20 mouse cellular contexts compared by ENCODE assay signal in genomic region chr12:24936281-24936680, GRCm38 (mm10). TPM values are rescaled to one million over a fixed set of nuclear protein-coding genes. Genes with fewer than 3 reads are reported as not detected.
DNase-seq lines count a peak whose midpoint lies in the region; ATAC-seq and TF ChIP-seq lines count a peak whose summit lies in the region.
"Had no signal": no experiment of that assay in that cellular context is flagged by ENCODE, and none has a peak within 500 bp of the region (broad histone marks: within the 10 kb centered on the region; RNA-seq: fewer than 3 reads in every experiment).

No protein-coding gene starts in this region.

- TF ChIP-seq CTCF in midbrain, postnatal 0 days (IDR thresholded peaks at IDR 0.05): no peak

- H3K27ac ChIP-seq in heart, embryonic 10.5 days: 0 out of 2 replicates have a peak overlapping the region, but pooled peaks have one; percentile 23
- peak overlapping the region; percentile 38; the same call in 1 of the 2 replicates for H3K27ac ChIP-seq in midbrain, embryonic 10.5 days (replicated peaks)
- H3K27ac ChIP-seq in midbrain, postnatal 0 days (ENCODE audit: low read depth, low read length): no peak overlapping the region
- H3K27ac ChIP-seq: embryonic facial prominence, embryonic 10.5 days; embryonic facial prominence, embryonic 12.5 days; forebrain, embryonic 13.5 days; forebrain, embryonic 15.5 days had no signal

- no peak for DNase-seq in heart, embryonic 10.5 days (ENCODE audit: low spot score)
- no peak for DNase-seq in heart, adult 8-10 months (ENCODE audit: low spot score)
- DNase-seq in midbrain, embryonic 10.5 days (ENCODE audit: low spot score): no peak
- DNase-seq in midbrain, postnatal 0 days (ENCODE audit: low spot score): no peak
- peak; percentile 13 for DNase-seq in MEL-GATA-1-ER (ENCODE audit: extremely low read depth, low read depth)
- DNase-seq in cerebellum, adult 9-11 months: no peak
- no peak for DNase-seq in testis, postnatal 10 days (ENCODE audit: low spot score)
- DNase-seq: adrenal gland, adult 2 months; adrenal gland, postnatal 10 days; adrenal gland, postnatal 25 days; cerebellum, adult 11 months; cerebellum, adult 18-20 months; cerebellum, adult 8-10 months; cerebellum, postnatal 10 days; cerebellum, postnatal 25 days; forebrain, postnatal 0 days had no signal

- ATAC-seq in midbrain, postnatal 0 days (ENCODE audit: low FRiP score): no peak
- ATAC-seq: forebrain, embryonic 13.5 days; forebrain, embryonic 15.5 days; forebrain, postnatal 0 days had no signal

- H3K27me3 ChIP-seq in heart, embryonic 10.5 days (ENCODE audit: insufficient read depth, poor library complexity, severe bottlenecking): no peaks in the 10 kb centered on the region
- H3K27me3 ChIP-seq in midbrain, embryonic 10.5 days (ENCODE audit: low read depth, poor library complexity, severe bottlenecking): no peaks in the 10 kb centered on the region
- H3K27me3 ChIP-seq in midbrain, postnatal 0 days (ENCODE audit: insufficient read depth, low read length): no peaks in the 10 kb centered on the region
- H3K27me3 ChIP-seq: embryonic facial prominence, embryonic 12.5 days; forebrain, embryonic 13.5 days; forebrain, embryonic 15.5 days had no signal

- H3K4me3 ChIP-seq in heart, embryonic 10.5 days: no peak overlapping the region
- no peak overlapping the region for H3K4me3 ChIP-seq in midbrain, embryonic 10.5 days
- no peak overlapping the region for H3K4me3 ChIP-seq in midbrain, postnatal 0 days (ENCODE audit: low read depth, low read length)
- H3K4me3 ChIP-seq: embryonic facial prominence, embryonic 10.5 days; embryonic facial prominence, embryonic 12.5 days; forebrain, embryonic 13.5 days; forebrain, embryonic 15.5 days had no signal

- H3K4me2 ChIP-seq in midbrain, postnatal 0 days (ENCODE audit: low read depth, low read length, poor library complexity, severe bottlenecking): no peak overlapping the region
- H3K4me2 ChIP-seq: embryonic facial prominence, embryonic 12.5 days; forebrain, embryonic 13.5 days; forebrain, embryonic 15.5 days had no signal

- WGBS in heart, embryonic 10.5 days: 18% methylated on average over 1 of the region's 1 CpGs
- WGBS in midbrain, embryonic 10.5 days: 85% methylated on average over 1 of the region's 1 CpGs
- 44% methylated on average over 1 of the region's 1 CpGs for WGBS in midbrain, postnatal 0 days

- H3K36me3 ChIP-seq in heart, embryonic 10.5 days: peaks cover 5% of the 10 kb centered on the region; the same call in 1 of the 2 replicates
- H3K36me3 ChIP-seq in midbrain, embryonic 10.5 days: peaks cover 37% of the 10 kb centered on the region
- H3K36me3 ChIP-seq in midbrain, postnatal 0 days (ENCODE audit: insufficient read depth, low read length): peaks cover 8% of the 10 kb centered on the region

- H3K4me1 ChIP-seq in heart, embryonic 10.5 days: peaks cover 46% of the 10 kb centered on the region
- H3K4me1 ChIP-seq in midbrain, embryonic 10.5 days: peaks cover 47% of the 10 kb centered on the region
- H3K4me1 ChIP-seq in midbrain, postnatal 0 days (ENCODE audit: insufficient read depth, low read length): peaks cover 7% of the 10 kb centered on the region; the same call in 1 of the 2 replicates
- H3K4me1 ChIP-seq: embryonic facial prominence, embryonic 12.5 days had no signal

- no peak overlapping the region for H3K9ac ChIP-seq in midbrain, postnatal 0 days (replicated peaks; ENCODE audit: low read length, poor library complexity, severe bottlenecking)
- H3K9ac ChIP-seq: embryonic facial prominence, embryonic 12.5 days; forebrain, embryonic 13.5 days; forebrain, embryonic 15.5 days; forebrain, postnatal 0 days had no signal

- no peaks in the 10 kb centered on the region for H3K9me3 ChIP-seq in heart, embryonic 10.5 days
- no peaks in the 10 kb centered on the region for H3K9me3 ChIP-seq in midbrain, embryonic 10.5 days (replicated peaks)
- no peaks in the 10 kb centered on the region for H3K9me3 ChIP-seq in midbrain, postnatal 0 days (ENCODE audit: low read length)
- H3K9me3 ChIP-seq: embryonic facial prominence, embryonic 10.5 days; embryonic facial prominence, embryonic 12.5 days; forebrain, embryonic 13.5 days; forebrain, embryonic 15.5 days had no signal

RNA-seq across cellular contexts. Expression of gene Kidins220, which starts 38.4 kb away (rescaled TPM):
- polyA plus RNA-seq in heart, embryonic 10.5 days (2016; fragmentation: Nextera tagmentation; extraction: Ambion mirVana): 31.7 and 33.0 TPM in 2 replicates
- total RNA-seq in heart, adult 8-10 months (2022): 10 to 100 TPM; 57.2 to 84.5 (median 66.5) TPM
- 22.9 and 39.4 TPM in 2 replicates for polyA plus RNA-seq in midbrain, embryonic 10.5 days (2016; fragmentation: Nextera tagmentation; extraction: Ambion mirVana)
- total RNA-seq in midbrain, postnatal 0 days (2014; rRNA removed): 295 and 357 TPM in 2 replicates
- 98.2 and 104 TPM in 2 replicates for polyA plus RNA-seq in midbrain, postnatal 0 days (2015; fragmentation: Nextera tagmentation; extraction: Ambion mirVana)
